Mouse (Mus musculus): Measurements from ENCODE around the gene Cxcr4. TPM values are rescaled to one million over a fixed set of nuclear protein-coding genes. Genes with fewer than 3 reads are reported as not detected.

Cxcr4 gene
- total RNA-seq, 4 experiments from 2014 or later = 14.8 to 66.9 (median 40.0) TPM

GRCm38 (mm10) chr1:128567224-128568197 lies 24.6 kb downstream of the Cxcr4 start:
- DNase-seq = no peak

- no peak for DNase-seq
Measured at GRCm38 (mm10) chr1:128563905-128564304, 28.2 kb downstream of the Cxcr4 start.

GRCm38 (mm10) chr1:128561325-128561874 lies 30.7 kb downstream of the Cxcr4 start:
- no peak for DNase-seq

- no peak for DNase-seq
Measured at GRCm38 (mm10) chr1:128560452-128561324, 31.4 kb downstream of the Cxcr4 start.

GRCm38 (mm10) chr1:128557953-128558352 lies 34.1 kb downstream of the Cxcr4 start:
- no peak for DNase-seq

- no peak for DNase-seq
Measured at GRCm38 (mm10) chr1:128552545-128552944, 39.5 kb downstream of the Cxcr4 start.

- DNase-seq = no peak
Measured at GRCm38 (mm10) chr1:128551743-128552397, 40.2 kb downstream of the Cxcr4 start.

- DNase-seq = no peak
Measured at GRCm38 (mm10) chr1:128549442-128549841, 42.7 kb downstream of the Cxcr4 start.

- no peak for DNase-seq
Measured at GRCm38 (mm10) chr1:128549007-128549406, 43.1 kb downstream of the Cxcr4 start.

GRCm38 (mm10) chr1:128548220-128548998 lies 43.7 kb downstream of the Cxcr4 start:
- DNase-seq = no peak

- DNase-seq = no peak
Measured at GRCm38 (mm10) chr1:128545672-128546071, 46.4 kb downstream of the Cxcr4 start.

- DNase-seq = no peak
Measured at GRCm38 (mm10) chr1:128543137-128543536, 49.0 kb downstream of the Cxcr4 start.

GRCm38 (mm10) chr1:128542555-128542954 lies 49.5 kb downstream of the Cxcr4 start:
- DNase-seq = no peak

GRCm38 (mm10) chr1:128540213-128540612 lies 51.9 kb downstream of the Cxcr4 start:
- no peak for DNase-seq

- DNase-seq = no peak
Measured at GRCm38 (mm10) chr1:128539555-128539954, 52.5 kb downstream of the Cxcr4 start.

Other genes starting within 250 kb of the Cxcr4 start
- 10 to 100 TPM; 16.8 to 20.3 (median 18.1) TPM for gene Mcm6, start 232.6 kb downstream of the Cxcr4 start, total RNA-seq (2022)
- 10 to 100 TPM; 92.5 to 99.9 (median 97.6) TPM for gene Dars, start 174.9 kb downstream of the Cxcr4 start, total RNA-seq (2022)

All from adrenal gland, adult 8-10 months (tissue).